Mouse (Mus musculus): ENCODE measurements at regions not wholly inside any gene's neighbourhood (a gene's known extent, or its start where the extent isn't known, plus 50 kb on each side); places are given as distances from the start of the nearest gene placed in this dataset.

GRCm38 (mm10) chr10:53435181-53435874 is 55.6 kb upstream of the Cep85l start:
- peak; percentile 27; the same call in 1 of the 2 replicates for ATAC-seq (ENCODE audit: insufficient number of reproducible peaks, low FRiP score, low TSS enrichment)

- no peak for ATAC-seq (ENCODE audit: insufficient number of reproducible peaks, low FRiP score, low TSS enrichment)
Observed at GRCm38 (mm10) chr10:53434376-53435171, 54.8 kb upstream of the Cep85l start.

- ATAC-seq (ENCODE audit: insufficient number of reproducible peaks, low FRiP score, low TSS enrichment): no peak
Observed at GRCm38 (mm10) chr10:53432794-53433193, 53.0 kb upstream of the Cep85l start.

DNA sequence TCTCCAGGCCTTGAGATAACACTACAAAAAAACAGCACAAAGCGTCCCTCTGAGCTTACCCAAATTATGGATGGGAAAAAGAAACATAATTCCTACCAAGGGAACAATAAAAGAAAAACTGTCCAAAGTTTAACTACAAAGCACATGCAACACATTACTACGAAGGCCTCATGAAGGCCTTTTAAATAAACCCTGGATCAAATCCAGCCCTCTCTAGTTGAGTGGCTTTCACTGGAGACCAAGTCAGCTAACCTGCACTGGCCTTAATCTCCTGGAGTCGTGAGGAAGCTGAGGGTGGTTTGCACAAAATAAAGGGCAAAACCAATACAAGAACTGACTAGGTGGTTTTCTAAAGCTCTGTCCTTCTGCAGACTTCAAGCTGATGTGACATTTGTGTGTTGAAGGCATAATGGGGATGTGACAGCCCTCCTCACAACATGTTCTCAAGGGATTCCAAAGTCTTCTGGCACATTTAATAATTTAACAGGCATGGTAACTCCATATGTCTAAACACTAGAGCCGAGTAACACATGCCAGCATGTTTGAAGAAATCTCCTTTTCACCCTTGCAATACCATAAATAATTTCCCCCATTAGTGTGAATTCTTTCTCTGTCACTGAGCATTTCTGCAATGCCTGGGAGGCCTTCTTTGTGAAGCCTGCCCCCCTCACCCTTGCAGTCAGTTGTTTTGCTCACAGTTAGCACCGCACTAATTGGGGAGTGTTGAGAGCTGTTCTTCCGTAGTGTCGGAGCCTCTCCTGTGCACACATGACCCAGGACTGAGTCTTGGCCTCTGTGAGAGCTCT is 50.0 kb upstream of the Cep85l start:
- ATAC-seq (ENCODE audit: insufficient number of reproducible peaks, low FRiP score, low TSS enrichment): no peak

All from cerebellum, adult (tissue).